Mouse (Mus musculus): ENCODE measurements around the gene Klhl32. TPM values are rescaled to one million over a fixed set of nuclear protein-coding genes. Genes with fewer than 3 reads are reported as not detected.
A peak's percentile ranks its signal among the peaks of the same experiment; 100 is the strongest.

Klhl32 gene
- polyA plus RNA-seq, 1 experiment from 2014 or later: 36.4 TPM

- ATAC-seq: no peak
- H3K27ac ChIP-seq (ENCODE audit: low read length): no peak overlapping the region
- WGBS: 65% methylated on average over 2 of the region's 2 CpGs
Observed at GRCm38 (mm10) chr4:24630430-24630829, 220.5 kb downstream of the Klhl32 start.

DNA sequence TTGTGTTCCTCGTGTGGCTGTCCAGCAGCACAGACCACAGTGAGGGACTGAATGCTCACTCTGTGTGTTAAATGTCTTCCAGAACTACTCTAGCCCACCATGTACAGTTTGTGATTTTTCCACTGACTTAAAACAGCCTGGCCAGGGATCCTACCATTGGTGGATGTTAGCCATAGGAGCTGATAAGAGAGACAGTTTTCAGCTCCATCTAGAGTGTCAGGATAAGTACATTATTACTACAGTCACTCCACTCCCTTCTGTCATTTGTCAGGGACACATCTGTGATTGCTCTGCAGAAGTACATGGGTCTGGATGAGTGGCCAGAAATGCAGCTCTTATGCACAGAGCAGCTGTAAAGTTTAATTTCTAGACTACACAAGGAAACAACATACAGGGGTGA, 223.1 kb downstream of the Klhl32 start:
- H3K9me3 ChIP-seq (replicated peaks; ENCODE audit: control insufficient read depth, low read length, poor library complexity, severe bottlenecking): no peaks in the 10 kb centered on the region
- no peak overlapping the region for H3K4me2 ChIP-seq (ENCODE audit: low read length)
- ATAC-seq: no peak
- no peak overlapping the region for H3K27ac ChIP-seq (ENCODE audit: low read length)
- H3K4me3 ChIP-seq (ENCODE audit: low read depth, low read length): no peak overlapping the region
- no peaks in the 10 kb centered on the region for H3K36me3 ChIP-seq (ENCODE audit: control insufficient read depth, insufficient read depth, low read length)
- H3K9ac ChIP-seq (ENCODE audit: low read depth, low read length): no peak overlapping the region
- no peaks in the 10 kb centered on the region for H3K27me3 ChIP-seq (ENCODE audit: control insufficient read depth, insufficient read depth, low read depth, low read length)
- H3K4me1 ChIP-seq (ENCODE audit: control insufficient read depth, insufficient read depth, low read length): peaks cover 8% of the 10 kb centered on the region
- WGBS: 59% methylated on average over 1 of the region's 1 CpGs

More at GRCm38 (mm10) chr4:24630430-24630829, 220.5 kb downstream of the Klhl32 start:
- Histone ChIP-seq H3K4me1 (ENCODE audit: control insufficient read depth, insufficient read depth, low read length) (peaks cover 8% of the 10 kb centered on the region), H3K27me3 (ENCODE audit: control insufficient read depth, insufficient read depth, low read depth, low read length) (no peaks in the 10 kb centered on the region), H3K9me3 (replicated peaks; ENCODE audit: control insufficient read depth, low read length, poor library complexity, severe bottlenecking) (no peaks in the 10 kb centered on the region), H3K4me3 (ENCODE audit: low read depth, low read length) (no peak overlapping the region), H3K9ac (ENCODE audit: low read depth, low read length) (no peak overlapping the region), H3K4me2 (ENCODE audit: low read length) (no peak overlapping the region), H3K36me3 (ENCODE audit: control insufficient read depth, insufficient read depth, low read length) (no peaks in the 10 kb centered on the region)

DNA sequence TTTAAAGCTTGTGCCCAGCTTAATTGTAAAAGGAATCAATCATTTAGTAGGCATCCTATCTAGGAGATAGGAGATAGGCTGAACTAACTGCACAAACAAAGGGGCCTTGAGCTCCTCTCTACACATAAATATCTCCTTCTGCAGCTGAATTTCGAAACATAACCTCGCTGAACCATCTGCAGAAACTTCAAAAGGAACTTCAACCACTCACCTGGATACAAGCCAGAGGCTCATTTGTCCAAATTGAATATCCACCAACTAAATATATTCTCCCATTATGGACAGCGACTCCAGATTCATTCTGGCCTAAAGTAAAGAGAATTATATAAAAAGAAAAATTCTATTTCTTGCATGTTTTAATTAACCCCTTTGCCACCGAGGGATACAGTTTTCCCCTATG, 224.2 kb downstream of the Klhl32 start:
- H3K9me3 ChIP-seq (replicated peaks; ENCODE audit: control insufficient read depth, low read length, poor library complexity, severe bottlenecking): no peaks in the 10 kb centered on the region
- no peak overlapping the region for H3K4me2 ChIP-seq (ENCODE audit: low read length)
- no peak for ATAC-seq
- no peaks in the 10 kb centered on the region for H3K27me3 ChIP-seq (ENCODE audit: control insufficient read depth, insufficient read depth, low read depth, low read length)
- H3K4me3 ChIP-seq (ENCODE audit: low read depth, low read length): no peak overlapping the region
- H3K36me3 ChIP-seq (ENCODE audit: control insufficient read depth, insufficient read depth, low read length): no peaks in the 10 kb centered on the region
- WGBS: 76% methylated on average over 4 of the region's 4 CpGs
- H3K9ac ChIP-seq (ENCODE audit: low read depth, low read length): no peak overlapping the region
- H3K27ac ChIP-seq (ENCODE audit: low read length): no peak overlapping the region
- H3K4me1 ChIP-seq (ENCODE audit: control insufficient read depth, insufficient read depth, low read length): peaks cover 6% of the 10 kb centered on the region

GRCm38 (mm10) chr4:24625951-24626584, 224.9 kb downstream of the Klhl32 start:
- Histone ChIP-seq H3K4me3 (ENCODE audit: low read depth, low read length) (no peak overlapping the region), H3K36me3 (ENCODE audit: control insufficient read depth, insufficient read depth, low read length) (no peaks in the 10 kb centered on the region), H3K4me2 (ENCODE audit: low read length) (no peak overlapping the region), H3K27ac (ENCODE audit: low read length) (no peak overlapping the region), H3K9ac (ENCODE audit: low read depth, low read length) (no peak overlapping the region), H3K27me3 (ENCODE audit: control insufficient read depth, insufficient read depth, low read depth, low read length) (no peaks in the 10 kb centered on the region), H3K9me3 (replicated peaks; ENCODE audit: control insufficient read depth, low read length, poor library complexity, severe bottlenecking) (no peaks in the 10 kb centered on the region), H3K4me1 (ENCODE audit: control insufficient read depth, insufficient read depth, low read length) (peaks cover under 1% of the 10 kb centered on the region; the same call in 1 of the 2 replicates)
- 82% methylated on average over 13 of the region's 13 CpGs for WGBS
- no peak for ATAC-seq

DNA sequence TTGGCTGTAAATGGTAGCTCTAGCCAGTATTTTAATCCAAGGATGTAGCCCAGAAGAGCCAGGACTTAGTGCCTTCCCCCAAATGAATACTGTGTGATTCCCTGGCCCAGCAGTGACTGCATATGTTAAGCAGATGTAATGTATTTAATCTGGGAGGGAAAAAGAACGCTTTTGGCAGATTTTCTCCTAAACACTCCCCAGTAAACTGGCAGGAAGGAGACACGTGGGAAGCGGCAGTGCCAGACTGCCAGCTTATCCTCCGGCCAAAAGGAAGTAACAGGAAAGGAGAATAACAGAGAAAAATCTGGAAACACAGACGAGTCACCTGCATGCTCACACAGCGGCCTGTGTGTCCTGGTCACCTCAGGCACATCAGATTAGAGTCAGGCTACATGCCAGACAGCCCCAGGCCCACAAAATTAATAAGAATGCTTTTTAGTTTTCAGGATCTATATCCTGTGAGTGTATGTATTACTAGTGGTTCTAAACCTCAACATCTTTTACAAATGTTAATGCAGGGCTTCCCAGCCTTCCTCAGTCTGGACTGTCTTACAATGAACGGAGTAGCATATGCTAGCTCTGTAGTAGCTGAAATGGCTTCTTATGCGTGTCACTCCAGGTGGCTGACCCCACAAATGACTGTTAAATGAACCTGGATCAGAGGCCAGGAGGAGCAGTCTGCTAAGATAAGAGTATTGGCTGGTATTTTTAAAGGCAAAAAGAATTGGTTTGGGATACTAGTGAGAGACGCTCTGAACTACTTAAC, 229.3 kb downstream of the Klhl32 start:
- Histone ChIP-seq H3K27ac (ENCODE audit: low read length) (no peak overlapping the region), H3K36me3 (ENCODE audit: control insufficient read depth, insufficient read depth, low read length) (no peaks in the 10 kb centered on the region), H3K9ac (ENCODE audit: low read depth, low read length) (no peak overlapping the region), H3K4me2 (ENCODE audit: low read length) (no peak overlapping the region), H3K4me1 (ENCODE audit: control insufficient read depth, insufficient read depth, low read length) (no peaks in the 10 kb centered on the region), H3K27me3 (ENCODE audit: control insufficient read depth, insufficient read depth, low read depth, low read length) (no peaks in the 10 kb centered on the region), H3K4me3 (ENCODE audit: low read depth, low read length) (no peak overlapping the region), H3K9me3 (replicated peaks; ENCODE audit: control insufficient read depth, low read length, poor library complexity, severe bottlenecking) (no peaks in the 10 kb centered on the region)
- ATAC-seq: 0 out of 2 replicates have a peak, but pooled peaks have one; percentile 23
- WGBS: 67% methylated on average over 9 of the region's 9 CpGs

- Histone ChIP-seq H3K9ac (ENCODE audit: low read depth, low read length) (no peak overlapping the region), H3K9me3 (replicated peaks; ENCODE audit: control insufficient read depth, low read length, poor library complexity, severe bottlenecking) (no peaks in the 10 kb centered on the region), H3K36me3 (ENCODE audit: control insufficient read depth, insufficient read depth, low read length) (0 out of 2 replicates have a peak, but pooled peaks cover 2% of the 10 kb centered on the region), H3K4me1 (ENCODE audit: control insufficient read depth, insufficient read depth, low read length) (no peaks in the 10 kb centered on the region), H3K4me3 (ENCODE audit: low read depth, low read length) (no peak overlapping the region), H3K27ac (ENCODE audit: low read length) (no peak overlapping the region), H3K4me2 (ENCODE audit: low read length) (no peak overlapping the region), H3K27me3 (ENCODE audit: control insufficient read depth, insufficient read depth, low read depth, low read length) (no peaks in the 10 kb centered on the region)
- no peak for ATAC-seq
- WGBS: 83% methylated on average over 5 of the region's 5 CpGs
Observed at GRCm38 (mm10) chr4:24620440-24620839, 230.5 kb downstream of the Klhl32 start.

GRCm38 (mm10) chr4:24620005-24620404, 230.9 kb downstream of the Klhl32 start:
- no peaks in the 10 kb centered on the region for H3K9me3 ChIP-seq (replicated peaks; ENCODE audit: control insufficient read depth, low read length, poor library complexity, severe bottlenecking)

DNA sequence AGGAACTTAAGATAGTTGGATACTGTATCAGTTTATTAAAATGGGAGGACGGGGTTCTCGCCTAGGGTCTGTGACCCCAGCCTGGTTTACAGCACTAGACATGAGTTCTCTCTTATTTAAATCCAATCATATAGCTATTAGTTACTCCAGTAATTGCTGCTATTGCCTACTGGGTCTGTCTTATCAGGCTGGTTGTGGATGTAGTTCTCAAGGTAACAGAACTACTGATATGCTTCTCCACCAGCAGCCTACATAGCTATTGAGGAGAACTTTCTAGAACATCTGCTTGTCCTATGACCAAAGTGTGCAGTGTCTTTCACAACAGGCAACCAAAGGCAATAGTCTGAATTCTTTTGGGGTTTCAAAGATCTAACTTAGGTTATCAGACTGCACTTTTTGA, 241.4 kb downstream of the Klhl32 start:
- no peak overlapping the region for H3K27ac ChIP-seq (ENCODE audit: low read length)
- no peak overlapping the region for H3K4me2 ChIP-seq (ENCODE audit: low read length)
- no peaks in the 10 kb centered on the region for H3K4me1 ChIP-seq (ENCODE audit: control insufficient read depth, insufficient read depth, low read length)
- no peak overlapping the region for H3K4me3 ChIP-seq (ENCODE audit: low read depth, low read length)
- no peaks in the 10 kb centered on the region for H3K36me3 ChIP-seq (ENCODE audit: control insufficient read depth, insufficient read depth, low read length)
- H3K9me3 ChIP-seq (replicated peaks; ENCODE audit: control insufficient read depth, low read length, poor library complexity, severe bottlenecking): no peaks in the 10 kb centered on the region
- 100% methylated on average over 2 of the region's 2 CpGs for WGBS
- H3K27me3 ChIP-seq (ENCODE audit: control insufficient read depth, insufficient read depth, low read depth, low read length): no peaks in the 10 kb centered on the region
- ATAC-seq: no peak
- no peak overlapping the region for H3K9ac ChIP-seq (ENCODE audit: low read depth, low read length)

More at GRCm38 (mm10) chr4:24620005-24620404, 230.9 kb downstream of the Klhl32 start:
- no peaks in the 10 kb centered on the region for H3K4me1 ChIP-seq (ENCODE audit: control insufficient read depth, insufficient read depth, low read length)
- no peaks in the 10 kb centered on the region for H3K27me3 ChIP-seq (ENCODE audit: control insufficient read depth, insufficient read depth, low read depth, low read length)
- no peak overlapping the region for H3K9ac ChIP-seq (ENCODE audit: low read depth, low read length)
- no peak for ATAC-seq
- no peak overlapping the region for H3K4me2 ChIP-seq (ENCODE audit: low read length)
- H3K36me3 ChIP-seq (ENCODE audit: control insufficient read depth, insufficient read depth, low read length): 0 out of 2 replicates have a peak, but pooled peaks cover 2% of the 10 kb centered on the region
- no peak overlapping the region for H3K27ac ChIP-seq (ENCODE audit: low read length)
- no peak overlapping the region for H3K4me3 ChIP-seq (ENCODE audit: low read depth, low read length)
- 86% methylated on average over 6 of the region's 6 CpGs for WGBS

DNA sequence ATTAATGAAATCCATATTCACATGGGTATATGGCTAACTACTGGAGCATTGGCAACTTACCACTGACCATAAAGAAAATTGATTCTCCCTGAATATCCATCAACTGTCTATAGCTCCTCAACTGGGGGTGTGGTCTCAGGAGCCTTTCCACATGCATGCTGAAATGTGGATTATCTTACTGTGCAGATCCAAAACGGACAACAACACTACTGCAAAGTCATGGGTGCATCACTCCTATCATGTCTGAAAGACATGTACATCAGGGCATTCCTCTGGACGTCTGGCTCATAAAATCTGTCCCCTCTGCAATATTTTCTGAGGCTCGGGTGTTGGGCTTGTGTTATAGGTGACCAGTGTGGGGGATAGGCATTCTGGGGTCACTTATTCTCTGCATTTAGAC, 241.8 kb downstream of the Klhl32 start:
- Histone ChIP-seq H3K4me1 (ENCODE audit: control insufficient read depth, insufficient read depth, low read length) (no peaks in the 10 kb centered on the region), H3K36me3 (ENCODE audit: control insufficient read depth, insufficient read depth, low read length) (no peaks in the 10 kb centered on the region), H3K9ac (ENCODE audit: low read depth, low read length) (no peak overlapping the region), H3K4me3 (ENCODE audit: low read depth, low read length) (no peak overlapping the region), H3K27ac (ENCODE audit: low read length) (no peak overlapping the region), H3K9me3 (replicated peaks; ENCODE audit: control insufficient read depth, low read length, poor library complexity, severe bottlenecking) (no peaks in the 10 kb centered on the region), H3K4me2 (ENCODE audit: low read length) (no peak overlapping the region), H3K27me3 (ENCODE audit: control insufficient read depth, insufficient read depth, low read depth, low read length) (no peaks in the 10 kb centered on the region)
- WGBS: 89% methylated on average over 3 of the region's 3 CpGs
- no peak for ATAC-seq
